Mouse (Mus musculus): ENCODE measurements around the gene Sirpa.

Gene Sirpa

GRCm38 (mm10) chr2:129592459-129593140, at the start of gene Sirpa:
TSS of gene Sirpa (plus strand) at chr2:129592835.
- no peak for DNase-seq (ENCODE audit: extremely low read depth, low read depth)

DNA sequence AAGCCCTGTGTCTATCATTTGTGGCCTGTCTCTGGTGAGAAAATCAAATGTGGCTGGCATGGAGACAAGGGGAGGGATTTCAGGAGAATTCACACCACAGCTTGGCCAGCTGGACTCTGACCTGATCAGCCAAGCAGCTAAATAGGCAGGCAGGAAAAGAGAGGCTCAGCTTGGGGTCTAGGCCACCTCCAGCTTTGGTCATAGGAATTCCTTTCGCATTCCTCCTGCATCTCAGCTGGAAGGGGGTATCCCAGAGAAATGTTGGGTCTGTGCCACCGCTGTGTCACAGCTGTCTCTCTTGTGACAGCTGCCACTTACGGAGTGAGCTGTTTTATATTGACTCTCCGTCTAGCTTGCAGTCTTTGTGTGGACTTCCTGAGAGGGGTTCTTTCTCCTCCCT, 48.2 kb upstream of the Sirpa start:
- no peak for DNase-seq (ENCODE audit: extremely low read depth, low read depth)

DNA sequence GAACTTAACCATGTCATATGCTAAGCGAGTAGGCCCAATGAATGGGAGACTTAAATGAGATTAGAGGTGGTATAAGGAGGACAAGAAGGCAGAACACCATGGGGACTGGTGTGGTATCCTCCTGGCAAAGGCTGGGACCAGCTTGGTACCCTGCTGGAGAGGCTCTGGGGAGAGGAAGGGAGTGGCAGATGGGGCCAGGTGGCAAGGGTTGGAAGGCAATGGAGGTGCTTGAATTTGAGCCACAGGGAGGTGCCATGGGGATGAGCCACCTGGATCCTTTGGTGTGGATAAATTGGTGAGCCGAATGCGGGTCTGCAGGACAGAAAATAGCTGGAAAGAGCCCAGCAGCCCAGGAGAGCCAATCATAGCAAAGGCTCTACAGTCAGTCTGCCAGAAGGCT, 47.7 kb upstream of the Sirpa start:
- no peak for DNase-seq (ENCODE audit: extremely low read depth, low read depth)

DNA sequence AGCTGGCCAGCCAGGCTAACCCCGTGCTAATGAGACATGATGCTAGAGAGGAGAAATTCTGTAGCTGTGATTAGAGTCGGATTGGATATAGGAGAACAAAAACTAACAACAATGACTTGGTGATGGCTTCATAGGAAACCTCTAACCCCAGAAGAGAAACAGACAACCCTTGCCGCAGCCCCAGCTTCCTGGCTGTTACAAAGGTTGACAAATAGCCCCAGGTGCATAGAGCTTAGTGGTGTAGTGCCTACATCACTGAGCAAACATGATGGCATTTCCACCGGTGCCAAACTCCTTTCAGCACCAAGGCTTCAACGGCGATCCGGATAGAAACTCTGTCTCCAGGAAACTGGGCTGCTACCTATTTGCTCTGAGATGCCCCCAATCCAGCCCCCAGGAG, 47.0 kb upstream of the Sirpa start:
- DNase-seq (ENCODE audit: extremely low read depth, low read depth) = no peak

DNA sequence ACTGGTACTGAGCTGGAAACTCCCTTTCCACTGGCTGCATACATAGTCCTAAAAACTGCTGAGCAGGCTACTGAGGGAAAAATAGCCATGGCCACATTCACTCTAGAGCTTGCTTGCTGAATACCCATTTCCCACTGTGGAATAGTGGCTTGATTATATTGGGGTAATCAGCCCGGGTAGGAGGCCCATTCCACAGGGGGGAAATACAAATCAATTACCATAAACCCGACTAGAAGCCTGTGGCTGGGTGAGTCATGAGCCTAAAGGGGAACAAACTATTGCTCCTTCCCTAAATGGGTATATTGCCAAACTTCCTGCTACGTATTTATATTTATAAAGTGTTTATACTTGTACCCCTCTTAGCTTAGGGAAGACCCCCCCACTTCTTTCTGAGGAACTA, 45.9 kb upstream of the Sirpa start:
- DNase-seq (ENCODE audit: extremely low read depth, low read depth) = peak; percentile 4

GRCm38 (mm10) chr2:129549537-129550135, 43.0 kb upstream of the Sirpa start:
- DNase-seq (ENCODE audit: extremely low read depth, low read depth) = no peak

- no peak for DNase-seq (ENCODE audit: extremely low read depth, low read depth)
Measured at GRCm38 (mm10) chr2:129550781-129551180, 41.9 kb upstream of the Sirpa start.

- no peak for DNase-seq (ENCODE audit: extremely low read depth, low read depth)
Measured at GRCm38 (mm10) chr2:129556081-129556480, 36.6 kb upstream of the Sirpa start.

DNA sequence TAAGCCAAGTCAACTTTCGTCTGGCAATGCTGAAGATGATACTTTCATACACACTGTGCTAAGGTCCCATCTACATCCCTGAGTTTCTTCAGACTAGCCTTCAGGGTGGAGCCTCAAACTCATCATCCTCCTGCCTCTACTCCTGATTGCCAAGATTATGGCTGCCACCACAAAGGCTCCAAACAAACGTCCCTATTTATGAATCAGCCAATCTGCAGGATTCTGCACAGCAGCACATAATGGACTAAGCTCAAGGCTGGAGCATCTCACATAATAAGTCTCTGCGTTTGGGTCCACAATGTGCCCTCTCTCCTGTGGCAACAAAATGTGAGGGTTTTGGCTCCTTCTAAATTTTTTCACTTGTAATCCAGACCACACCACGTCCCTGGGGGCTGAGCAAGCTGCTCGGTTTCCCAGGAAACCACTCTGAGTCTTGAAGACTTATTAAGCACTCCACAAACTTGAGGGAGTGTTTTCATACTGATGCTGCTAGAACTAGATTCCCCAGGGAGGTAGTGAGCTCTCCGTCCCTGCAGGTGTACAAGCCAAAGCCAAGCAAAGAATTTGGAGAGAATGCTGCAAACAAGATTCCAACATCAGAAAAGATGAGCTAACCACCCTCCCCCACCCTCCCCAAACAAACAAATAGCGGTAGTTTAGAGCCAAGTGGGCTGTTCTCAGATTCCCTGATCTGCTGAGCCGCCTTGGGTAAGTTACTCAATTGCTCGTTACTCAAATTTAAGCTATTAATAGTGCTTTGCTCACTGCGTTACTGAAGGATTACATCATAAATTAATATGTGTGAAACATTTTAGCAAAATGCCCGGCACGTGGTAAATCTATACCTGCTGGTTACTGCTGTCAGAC, 34.4 kb upstream of the Sirpa start:
- no peak for DNase-seq (ENCODE audit: extremely low read depth, low read depth)

- no peak for DNase-seq (ENCODE audit: extremely low read depth, low read depth)
Measured at GRCm38 (mm10) chr2:129558875-129559219, 33.8 kb upstream of the Sirpa start.

- DNase-seq (ENCODE audit: extremely low read depth, low read depth) = no peak
Measured at GRCm38 (mm10) chr2:129561796-129562195, 30.8 kb upstream of the Sirpa start.

GRCm38 (mm10) chr2:129563944-129564709, 28.5 kb upstream of the Sirpa start:
- DNase-seq (ENCODE audit: extremely low read depth, low read depth) = no peak

DNA sequence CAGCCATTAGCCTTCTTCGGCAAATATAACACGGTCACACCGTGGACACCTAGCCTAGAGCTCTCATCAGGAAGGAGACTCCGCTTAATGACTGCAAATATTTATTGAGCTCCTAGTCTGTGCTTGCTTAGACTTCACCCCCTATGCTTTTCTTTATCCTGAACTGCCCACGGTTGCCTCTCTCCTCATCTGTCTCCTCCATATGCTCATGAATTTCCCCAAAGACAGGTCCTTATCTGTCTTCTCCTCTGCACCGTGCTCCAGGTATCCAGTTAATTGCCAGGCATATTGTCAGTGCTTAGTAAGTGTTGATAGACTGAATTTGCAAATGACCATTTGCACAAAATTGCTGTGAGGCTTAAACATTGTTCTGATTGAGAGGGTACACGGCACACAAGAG, 23.5 kb upstream of the Sirpa start:
- no peak for DNase-seq (ENCODE audit: extremely low read depth, low read depth)

DNA sequence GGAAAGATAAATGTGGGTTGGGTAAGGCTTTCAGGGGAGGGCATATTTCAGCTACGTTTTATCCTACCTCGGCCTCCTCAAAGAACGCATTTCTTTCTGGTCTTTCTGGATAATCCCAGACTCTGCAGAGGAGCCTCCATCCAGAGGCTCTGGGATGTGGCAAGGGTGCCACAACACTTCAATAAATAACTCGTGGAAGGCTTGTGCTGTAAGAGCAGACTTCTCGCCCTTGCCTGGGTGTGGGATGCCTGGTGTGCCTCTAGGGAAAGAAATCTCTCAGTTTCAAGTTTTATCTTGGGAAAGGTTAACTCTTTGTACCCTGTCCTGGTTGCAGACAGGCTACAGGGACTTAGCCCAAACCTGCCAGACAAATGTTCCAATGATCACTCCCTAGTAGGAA, 23.1 kb upstream of the Sirpa start:
- no peak for DNase-seq (ENCODE audit: extremely low read depth, low read depth)

- no peak for DNase-seq (ENCODE audit: extremely low read depth, low read depth)
Measured at GRCm38 (mm10) chr2:129573701-129574273, 18.8 kb upstream of the Sirpa start.

DNA sequence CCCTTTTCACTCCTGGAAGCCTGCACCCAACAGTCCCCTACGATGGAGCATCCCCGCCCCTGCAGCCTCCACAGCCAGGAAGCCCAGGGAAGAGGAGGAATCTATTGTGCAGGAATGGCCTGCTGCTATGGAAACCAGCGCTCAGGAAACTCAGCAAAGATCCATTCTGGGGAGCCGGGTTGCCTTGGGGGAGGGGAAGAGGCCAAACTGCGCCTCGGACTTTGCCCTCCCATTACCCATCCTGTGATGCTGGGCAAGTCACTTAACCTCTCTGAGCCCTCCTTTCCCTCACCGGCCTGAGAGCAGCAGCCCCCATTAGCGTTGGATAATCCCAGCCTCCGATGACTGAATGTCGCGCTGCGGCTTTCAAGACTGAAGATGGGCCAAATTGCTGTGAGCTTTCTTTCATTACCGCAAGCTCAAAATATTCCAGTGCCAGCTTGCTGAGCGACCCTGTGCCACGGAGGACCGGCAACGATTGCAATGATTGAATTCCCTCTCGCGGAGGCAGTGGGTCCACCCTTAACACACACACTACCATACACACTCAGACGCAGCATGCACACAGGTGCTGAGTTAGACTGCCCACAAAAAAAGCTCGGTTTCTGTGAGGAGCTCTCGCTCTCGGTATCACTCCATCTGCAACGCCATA, 18.1 kb upstream of the Sirpa start:
- no peak for DNase-seq (ENCODE audit: extremely low read depth, low read depth)

DNA sequence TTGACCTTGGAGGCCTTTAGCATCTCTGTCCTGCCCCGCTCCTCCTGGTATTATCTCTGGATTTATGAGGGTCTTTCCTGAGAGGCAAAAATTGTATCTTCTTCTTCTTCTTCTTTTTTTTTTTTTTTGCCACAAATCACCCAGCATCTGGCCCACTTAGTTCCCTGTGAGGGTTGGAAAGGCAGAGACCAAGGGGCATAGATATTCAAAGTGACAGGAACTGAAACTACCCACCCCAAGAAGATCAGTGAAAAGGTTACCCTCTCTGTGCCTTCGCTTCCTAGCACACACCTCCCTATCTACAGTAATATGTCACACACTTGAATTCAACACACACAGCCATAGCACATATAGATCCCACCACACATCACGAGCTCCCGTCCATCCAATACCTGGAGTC, 17.5 kb upstream of the Sirpa start:
- no peak for DNase-seq (ENCODE audit: extremely low read depth, low read depth)

DNA sequence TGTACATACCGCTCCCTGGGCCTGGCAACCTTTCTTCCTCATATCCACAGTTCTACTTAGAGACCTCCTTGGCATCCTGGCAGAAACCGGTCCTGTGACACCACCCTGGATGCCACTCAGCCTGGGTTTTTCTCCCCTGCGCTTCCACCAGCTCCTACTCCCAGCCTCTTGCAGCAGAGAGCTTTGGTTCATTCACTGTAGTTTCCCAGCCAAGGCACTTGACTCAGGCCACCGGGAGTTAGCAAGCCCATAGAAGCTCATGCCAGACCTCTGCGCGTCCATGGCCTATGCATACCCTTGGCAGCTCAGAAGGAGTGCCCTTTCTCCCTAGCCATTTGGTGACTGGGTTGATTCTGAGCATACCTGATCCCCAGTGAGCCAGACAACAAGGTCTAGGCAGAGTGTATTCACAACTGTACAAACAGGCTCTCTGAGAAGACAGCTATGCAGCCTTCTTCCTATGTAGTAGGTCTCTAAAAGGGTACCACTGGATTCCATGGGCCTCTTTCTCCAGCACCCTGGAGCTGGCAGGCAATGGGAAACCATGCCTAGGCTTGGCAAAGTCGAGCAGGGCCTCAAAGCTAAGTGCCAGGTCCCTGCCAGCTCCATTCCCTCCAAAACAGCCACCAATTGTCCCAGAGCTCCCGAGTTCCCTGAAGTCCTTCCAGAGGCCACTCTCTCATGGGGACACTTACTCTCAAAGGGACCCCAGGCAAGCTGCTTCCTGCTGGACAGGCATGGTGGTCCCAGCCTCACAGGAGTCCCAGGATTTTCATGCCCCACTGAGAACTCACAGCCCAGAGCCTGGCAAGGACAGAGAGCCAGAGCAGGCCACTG, 15.8 kb upstream of the Sirpa start:
- no peak for DNase-seq (ENCODE audit: extremely low read depth, low read depth)

DNA sequence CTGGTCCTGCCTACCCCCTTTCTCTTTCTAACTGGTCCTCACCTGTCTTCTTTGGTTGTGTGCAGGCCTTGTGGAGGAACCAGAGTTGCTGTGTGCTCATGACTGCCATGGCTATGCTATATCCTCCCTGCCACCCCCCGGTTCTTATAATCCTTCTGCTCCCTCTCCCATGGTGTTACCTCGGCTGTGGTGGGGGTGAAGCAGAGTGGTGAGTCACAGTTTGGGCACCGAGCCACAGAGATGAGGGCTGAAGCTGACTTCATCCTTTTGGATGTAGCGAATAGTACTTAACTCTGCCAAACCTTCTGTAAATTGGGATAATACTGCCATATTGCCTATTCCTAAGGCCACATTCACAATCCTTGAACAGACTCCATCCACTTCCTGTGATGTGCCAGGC, 12.0 kb upstream of the Sirpa start:
- DNase-seq (ENCODE audit: extremely low read depth, low read depth) = no peak

GRCm38 (mm10) chr2:129581826-129582225, 10.8 kb upstream of the Sirpa start:
- no peak for DNase-seq (ENCODE audit: extremely low read depth, low read depth)

All from MEL-GATA-1-ER (cell line).